Mouse (Mus musculus): Measurements from ENCODE around the gene Cyp24a1.

Gene Cyp24a1

GRCm38 (mm10) chr2:170438782-170439181 is 58.2 kb downstream of the Cyp24a1 start:
- no peak for DNase-seq (ENCODE audit: low read depth)

GRCm38 (mm10) chr2:170436204-170436603 is 60.7 kb downstream of the Cyp24a1 start:
- peak; percentile 47 for DNase-seq (ENCODE audit: low read depth)
